Mouse (Mus musculus) heart, postnatal 0 days (tissue): ENCODE data around the gene Ociad1.

Experiments
- CTCF ChIP-seq: IDR thresholded peaks from 2 replicates; pipeline ENCODE4 v1.5.1; 2016; ENCODE audit warnings: antibody characterized with exemption, control low read depth, low read depth
- EP300 ChIP-seq: IDR thresholded peaks from 2 replicates; pipeline ENCODE4 v1.6.1; 2016; ENCODE audit warnings: antibody characterized with exemption, low read depth

DNA sequence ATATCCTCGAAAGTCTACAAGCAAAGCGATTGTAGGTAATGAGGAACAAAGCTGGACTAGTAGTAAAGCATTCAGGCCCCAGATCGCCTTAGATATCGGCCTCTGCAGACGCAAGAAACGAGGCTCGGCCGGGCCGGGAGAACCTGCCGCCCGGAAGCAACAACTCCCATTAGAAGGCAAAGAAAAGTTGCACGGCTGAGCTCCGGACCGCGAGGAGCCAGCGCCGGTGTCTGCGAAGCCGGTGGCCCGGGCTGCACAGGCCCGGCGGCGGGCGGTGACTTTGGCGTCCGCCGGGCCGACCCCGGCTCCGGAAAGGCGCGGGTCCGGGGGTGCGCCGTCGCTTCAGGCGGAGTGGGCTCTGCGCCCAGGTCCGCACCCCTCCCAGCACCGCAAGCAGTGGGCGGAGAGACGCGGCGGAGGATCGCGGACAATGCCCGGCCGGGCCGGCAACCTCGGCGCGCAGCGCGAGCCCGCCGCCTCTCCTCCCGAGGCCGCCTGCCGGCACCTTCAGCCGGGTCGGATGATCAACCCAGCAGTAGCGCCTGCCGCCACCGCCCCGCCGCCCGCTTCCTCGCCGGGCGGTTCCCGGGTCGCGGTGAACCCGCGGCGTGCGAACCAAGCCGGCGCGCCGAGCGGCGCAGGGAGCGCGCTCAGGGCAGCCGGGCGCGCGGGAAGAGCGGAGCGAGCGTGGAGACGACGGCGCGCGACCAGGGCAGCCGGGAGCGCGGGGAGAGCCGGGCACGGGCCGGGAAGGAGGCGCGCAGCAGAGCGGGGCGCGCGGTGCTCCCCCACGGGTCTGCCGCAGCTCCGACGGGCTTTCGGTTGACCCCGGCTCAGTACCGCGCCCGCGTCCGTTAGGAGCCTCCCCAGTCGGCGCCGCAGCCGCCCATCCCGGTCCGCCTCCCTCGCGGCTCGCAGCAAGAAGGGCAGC lies 37.0 kb upstream of the Ociad1 start:
- TF ChIP-seq CTCF (no peak), EP300 (no peak)
